Mouse (Mus musculus) left cerebral cortex, adult 6 months (tissue): Measurements from ENCODE around the gene Pdzrn3. TPM values are rescaled to one million over a fixed set of nuclear protein-coding genes. Genes with fewer than 3 reads are reported as not detected.

Experiments
- long read RNA-seq, 2 experiments: library from polyadenylated mRNA; unstranded; transcript quantifications; one replicate each; pipeline ENCODE4 v2.0.0; 2019 to 2020
- polyA plus RNA-seq: library from polyadenylated mRNA; unstranded; fragments of <200 nt; fragmentation: Nextera tagmentation; gene quantifications from 2 replicates; pipeline ENCODE4 v1.2.3, GENCODE M21; 2021

Gene Pdzrn3
- 14.3 and 17.4 TPM in 2 replicates for polyA plus RNA-seq
- long read RNA-seq, experiment 1, full-length matches to known transcripts, result 15 of 38 reads
- long read RNA-seq, experiment 1, partial matches to known transcripts, result 11 of 38 reads
- long read RNA-seq, experiment 1, other reads (novel, unspliced or antisense), result 12 of 38 reads
- long read RNA-seq, experiment 2, partial matches to known transcripts, result 6 of 22 reads
- long read RNA-seq, experiment 2, other reads (novel, unspliced or antisense), result 16 of 22 reads

DNA sequence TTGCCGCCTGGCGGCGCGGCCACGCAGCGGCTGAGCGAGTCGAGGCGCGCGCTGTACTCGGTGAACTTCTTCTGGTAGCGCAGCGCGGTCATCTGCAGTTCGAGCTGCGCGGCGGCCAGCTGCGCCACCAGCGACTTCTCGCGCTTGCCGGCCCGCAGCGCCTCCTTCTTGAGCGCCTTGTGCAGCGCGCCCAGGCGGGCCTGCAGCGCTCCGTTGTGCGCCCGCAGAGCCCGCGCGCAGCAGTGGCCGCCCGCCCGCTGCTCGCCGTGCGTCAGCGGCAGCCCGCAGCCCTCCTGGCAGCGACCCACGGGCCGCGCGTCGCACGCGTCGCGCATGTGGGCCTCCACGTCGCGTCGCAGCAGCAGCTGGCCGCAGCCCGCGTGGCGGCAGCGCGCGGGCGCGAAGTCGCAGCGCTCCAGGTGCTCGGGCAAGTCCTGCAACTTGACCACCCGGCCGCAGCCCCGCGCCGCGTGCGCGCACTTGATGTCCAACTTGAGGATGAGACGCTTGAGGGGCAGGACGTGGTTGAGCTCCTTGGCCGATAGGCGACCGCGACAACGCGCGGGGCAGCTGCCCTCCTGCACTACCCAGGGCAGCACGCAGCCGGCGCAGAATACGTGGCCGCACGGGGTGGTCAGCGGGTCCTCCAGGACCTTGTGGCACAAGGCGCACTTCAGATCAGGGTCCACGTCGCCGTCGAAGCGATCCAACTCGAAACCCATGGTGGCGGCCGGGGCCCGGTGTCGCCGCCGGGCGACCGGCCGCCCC lies at the start of gene Pdzrn3:
Pdzrn3 (minus strand) TSS at position 731 of the 768 bp plus-strand sequence.

